Mouse (Mus musculus): ENCODE results near the gene Slf2.

DNA sequence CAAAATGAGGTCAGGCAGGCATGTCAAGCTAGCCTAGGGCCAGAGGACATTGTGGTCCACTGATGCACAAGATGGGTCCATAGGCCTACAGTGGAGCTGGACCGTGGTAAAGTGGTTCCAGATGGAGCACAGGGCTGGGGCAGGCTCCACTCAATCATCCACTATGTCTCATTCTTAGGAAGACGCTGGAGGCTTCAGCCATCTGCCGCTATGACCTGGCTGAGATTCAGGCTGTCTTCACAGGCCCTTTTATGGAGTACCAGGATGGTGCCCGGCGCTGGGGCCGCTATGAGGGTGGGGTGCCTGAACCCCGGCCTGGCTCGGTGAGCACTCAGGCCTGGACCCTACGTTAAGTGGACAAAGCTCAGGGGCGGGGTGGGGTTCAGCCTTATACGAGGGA is 66.8 kb downstream of the Slf2 start:
- TF ChIP-seq CTCF (IDR thresholded peaks at IDR 0.05; ENCODE audit: borderline replicate concordance, insufficient read depth, low read depth, low read length) = no peak
- TF ChIP-seq POLR2A (IDR thresholded peaks at IDR 0.05; ENCODE audit: borderline replicate concordance, insufficient read depth, low read length) = no peak
